Mouse (Mus musculus) testis, postnatal 10 days (tissue): Measurements from ENCODE around the gene Chrna9.

ENCODE experiments used
- DNase-seq: peaks from one replicate; pipeline ENCODE4 v3.0.0; 2021; ENCODE audit warnings: low spot score

Chrna9 gene

GRCm38 (mm10) chr5:65919326-65919725 is 15.4 kb upstream of the Chrna9 start:
- no peak for DNase-seq

- no peak for DNase-seq
These were observed 14.8 kb upstream of the Chrna9 start for GRCm38 (mm10) chr5:65919904-65920303.

- DNase-seq = no peak
These were observed 13.9 kb upstream of the Chrna9 start for GRCm38 (mm10) chr5:65920701-65921426.

- DNase-seq = no peak
These were observed 13.1 kb upstream of the Chrna9 start for GRCm38 (mm10) chr5:65921477-65922138.

- DNase-seq = no peak
These were observed 8.1 kb upstream of the Chrna9 start for GRCm38 (mm10) chr5:65926666-65927065.

- DNase-seq = no peak
These were observed 5.6 kb upstream of the Chrna9 start for GRCm38 (mm10) chr5:65929162-65929561.

GRCm38 (mm10) chr5:65930171-65930570 is 4.5 kb upstream of the Chrna9 start:
- DNase-seq = no peak

GRCm38 (mm10) chr5:65933258-65933657 is 1.5 kb upstream of the Chrna9 start:
- no peak for DNase-seq

- DNase-seq = no peak
These were observed 957 bp upstream of the Chrna9 start for GRCm38 (mm10) chr5:65933764-65934163.

GRCm38 (mm10) chr5:65937011-65937726 is 2.4 kb downstream of the Chrna9 start:
- DNase-seq = no peak

GRCm38 (mm10) chr5:65937998-65938715 is 3.4 kb downstream of the Chrna9 start:
- DNase-seq = peak; percentile 89

- DNase-seq = no peak
These were observed 6.4 kb downstream of the Chrna9 start for GRCm38 (mm10) chr5:65941145-65941544.

- no peak for DNase-seq
These were observed 15.1 kb downstream of the Chrna9 start for GRCm38 (mm10) chr5:65949822-65950221.

GRCm38 (mm10) chr5:65950236-65950635 is 15.5 kb downstream of the Chrna9 start:
- no peak for DNase-seq

- peak; percentile 46 for DNase-seq
These were observed 16.2 kb downstream of the Chrna9 start for GRCm38 (mm10) chr5:65950679-65951512.

GRCm38 (mm10) chr5:65951513-65951909 is 16.8 kb downstream of the Chrna9 start:
- DNase-seq = peak; percentile 52

- no peak for DNase-seq
These were observed 19.7 kb downstream of the Chrna9 start for GRCm38 (mm10) chr5:65954130-65955080.

- peak; percentile 91 for DNase-seq
These were observed 20.8 kb downstream of the Chrna9 start for GRCm38 (mm10) chr5:65955343-65956143.
